In the genomic region with DNA sequence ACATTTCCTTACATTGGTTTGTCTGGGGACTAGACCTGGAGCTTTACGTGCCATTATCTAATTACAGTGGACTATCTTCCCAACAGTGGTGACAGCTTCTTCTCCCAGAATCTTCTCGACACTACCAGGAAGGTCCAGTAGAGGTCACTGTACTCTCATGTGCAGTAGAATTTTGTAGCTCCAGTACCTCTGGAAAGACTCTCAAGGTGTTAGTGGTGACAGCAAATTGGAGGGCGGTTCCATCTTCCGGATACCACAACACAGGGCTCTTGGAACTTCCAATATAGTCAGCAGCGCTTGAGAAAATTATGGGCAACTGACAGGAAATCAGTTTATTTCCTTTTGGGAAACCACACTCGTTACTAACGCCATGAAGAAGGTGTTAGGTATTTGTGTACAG, we compare ENCODE assay signal across 9 mouse cellular contexts. TPM values are rescaled to one million over a fixed set of nuclear protein-coding genes. Genes with fewer than 3 reads are reported as not detected.
DNase-seq lines count a peak whose midpoint lies in the region; ATAC-seq and TF ChIP-seq lines count a peak whose summit lies in the region.
"Had no signal": no experiment of that assay in that cellular context is flagged by ENCODE, and none has a peak within 500 bp of the region (broad histone marks: within the 10 kb centered on the region; RNA-seq: fewer than 3 reads in every experiment).

No protein-coding gene starts in this region.

- peaks cover 12% of the 10 kb centered on the region for H3K27me3 ChIP-seq in forebrain, postnatal 0 days (ENCODE audit: insufficient read depth, low read length)
- H3K27me3 ChIP-seq in forebrain, embryonic 13.5 days = peaks cover 19% of the 10 kb centered on the region
- no peaks in the 10 kb centered on the region; the same call in 1 of the 2 replicates for H3K27me3 ChIP-seq in liver, embryonic 16.5 days (ENCODE audit: control insufficient read depth, insufficient read depth, low read depth, low read length)

- H3K27ac ChIP-seq in forebrain, postnatal 0 days (ENCODE audit: low read depth, low read length) = no peak overlapping the region
- H3K27ac ChIP-seq in forebrain, embryonic 13.5 days = no peak overlapping the region
- H3K27ac ChIP-seq in liver, embryonic 16.5 days (ENCODE audit: low read length) = no peak overlapping the region
- H3K27ac ChIP-seq: limb, embryonic 12.5 days had no signal

- H3K9me3 ChIP-seq in forebrain, postnatal 0 days (ENCODE audit: low read length) = no peaks in the 10 kb centered on the region
- no peaks in the 10 kb centered on the region for H3K9me3 ChIP-seq in forebrain, embryonic 13.5 days (replicated peaks)
- no peaks in the 10 kb centered on the region for H3K9me3 ChIP-seq in liver, embryonic 16.5 days (replicated peaks; ENCODE audit: control insufficient read depth, low read length)
- H3K9me3 ChIP-seq: limb, embryonic 12.5 days had no signal

- H3K4me3 ChIP-seq in forebrain, postnatal 0 days (ENCODE audit: low read depth, low read length) = no peak overlapping the region
- no peak overlapping the region for H3K4me3 ChIP-seq in forebrain, embryonic 13.5 days
- no peak overlapping the region for H3K4me3 ChIP-seq in liver, embryonic 16.5 days (ENCODE audit: low read depth, low read length)
- H3K4me3 ChIP-seq: limb, embryonic 12.5 days had no signal

- no peak overlapping the region for H3K9ac ChIP-seq in forebrain, postnatal 0 days
- H3K9ac ChIP-seq in forebrain, embryonic 13.5 days = no peak overlapping the region
- H3K9ac ChIP-seq in liver, embryonic 16.5 days (ENCODE audit: low read depth, low read length) = no peak overlapping the region
- H3K9ac ChIP-seq: limb, embryonic 12.5 days had no signal

- ATAC-seq in forebrain, postnatal 0 days = no peak
- ATAC-seq in forebrain, embryonic 13.5 days = no peak
- peak; percentile 80 for ATAC-seq in cerebellum, adult (ENCODE audit: insufficient number of reproducible peaks, low FRiP score, low TSS enrichment)
- ATAC-seq in liver, embryonic 16.5 days (ENCODE audit: low read depth) = peak; percentile 37; the same call in 1 of the 2 replicates

- DNase-seq in forebrain, postnatal 0 days = peak; percentile 72
- peak; percentile 89 for DNase-seq in ES-CJ7 (ENCODE audit: low read depth, low spot score)
- peak; percentile 73 to 87 for DNase-seq in frontal cortex, postnatal 36 days (ENCODE audit: low spot score in 2 of 2)
- peak; percentile 38 for DNase-seq in large intestine, adult 2 months (ENCODE audit: low read depth, low spot score)
- peak; percentile 47 to 49 for DNase-seq in right cerebral cortex, postnatal 36 days (ENCODE audit: low spot score in 2 of 2)

- H3K4me2 ChIP-seq in forebrain, postnatal 0 days (ENCODE audit: low read depth) = no peak overlapping the region
- H3K4me2 ChIP-seq in forebrain, embryonic 13.5 days = no peak overlapping the region
- H3K4me2 ChIP-seq in liver, embryonic 16.5 days (ENCODE audit: low read depth, low read length) = no peak overlapping the region
- H3K4me2 ChIP-seq: limb, embryonic 12.5 days had no signal

- no peaks in the 10 kb centered on the region for H3K36me3 ChIP-seq in forebrain, postnatal 0 days (ENCODE audit: insufficient read depth)
- no peaks in the 10 kb centered on the region for H3K36me3 ChIP-seq in forebrain, embryonic 13.5 days (ENCODE audit: poor library complexity, severe bottlenecking)
- no peaks in the 10 kb centered on the region for H3K36me3 ChIP-seq in liver, embryonic 16.5 days (ENCODE audit: control insufficient read depth, insufficient read depth)
- H3K36me3 ChIP-seq: limb, embryonic 12.5 days had no signal

- TF ChIP-seq CTCF in forebrain, postnatal 0 days (IDR thresholded peaks at IDR 0.05; ENCODE audit: low read depth) = peak; percentile 78

- 37% methylated on average over 7 of the region's 7 CpGs for WGBS in forebrain, postnatal 0 days
- 41% methylated on average over 7 of the region's 7 CpGs for WGBS in forebrain, embryonic 13.5 days
- WGBS in large intestine, adult 2 months = 12% methylated on average over 7 of the region's 7 CpGs
- WGBS in liver, embryonic 16.5 days (ENCODE audit: insufficient replicate concordance) = 15% methylated on average over 7 of the region's 7 CpGs

- H3K4me1 ChIP-seq in forebrain, postnatal 0 days (ENCODE audit: insufficient read depth) = no peaks in the 10 kb centered on the region
- no peaks in the 10 kb centered on the region for H3K4me1 ChIP-seq in forebrain, embryonic 13.5 days
- H3K4me1 ChIP-seq in liver, embryonic 16.5 days (ENCODE audit: control insufficient read depth, low read depth, low read length) = peaks cover 3% of the 10 kb centered on the region; the same call in 1 of the 2 replicates
- H3K4me1 ChIP-seq: limb, embryonic 12.5 days had no signal

RNA-seq across cellular contexts. Expression of a gene that starts 12.7 kb away (rescaled TPM):
- 0.08 and 0.14 TPM in 2 replicates for total RNA-seq in forebrain, postnatal 0 days (2014; rRNA removed)
- 0.05 and 0.08 TPM in 2 replicates for polyA plus RNA-seq in forebrain, postnatal 0 days (2015; fragmentation: Nextera tagmentation; extraction: Ambion mirVana)
- 3.0 and 4.1 TPM in 2 replicates for polyA plus RNA-seq in forebrain, embryonic 13.5 days (2015; fragmentation: Nextera tagmentation; extraction: Ambion mirVana)
- polyA plus RNA-seq in large intestine, adult 2 months (2012; rRNA removed) = 0.05 and 0.16 TPM in 2 replicates
- polyA plus RNA-seq in liver, embryonic 16.5 days (2015; fragmentation: Nextera tagmentation; extraction: Ambion mirVana) = 0.87 and 1.1 TPM in 2 replicates

Comparison
In these comparisons a context has a peak if more than half of its experiments do, and no peak if none do; other contexts are left out.
1. ATAC-seq: peak in cerebellum, adult (single experiment) and liver, embryonic 16.5 days (single experiment); none in forebrain, postnatal 0 days (single experiment) and forebrain, embryonic 13.5 days (single experiment).
2. DNase-seq: peak in every context shown above with its lines; median percentile 89 in ES-CJ7; 80 in frontal cortex, postnatal 36 days; 72 in forebrain, postnatal 0 days; 48 in right cerebral cortex, postnatal 36 days; 38 in large intestine, adult 2 months.